In the genomic region with DNA sequence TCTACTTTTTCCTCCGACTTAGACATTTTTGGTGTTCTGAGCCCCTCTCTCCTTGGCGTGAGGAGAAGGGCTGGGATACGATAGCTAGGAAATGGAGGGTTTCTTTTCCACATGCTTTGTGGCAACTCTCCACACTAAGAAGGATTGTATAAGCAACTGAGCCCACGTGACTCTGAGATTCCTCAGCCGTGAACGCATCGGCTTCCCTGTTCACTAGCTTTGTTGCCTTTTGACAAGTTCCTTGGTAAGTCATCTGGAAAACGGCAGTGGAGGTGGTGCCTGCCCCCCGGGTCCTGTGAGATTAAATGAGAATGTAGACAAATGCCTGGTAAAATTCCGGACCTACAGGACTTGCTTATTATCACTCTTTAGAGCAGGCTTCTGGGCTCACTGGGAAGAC, we compare ENCODE assay signal across 10 mouse cellular contexts.
DNase-seq lines count a peak whose midpoint lies in the region; ATAC-seq and TF ChIP-seq lines count a peak whose summit lies in the region.
"Had no signal": no experiment of that assay in that cellular context is flagged by ENCODE, and none has a peak within 500 bp of the region (broad histone marks: within the 10 kb centered on the region; RNA-seq: fewer than 3 reads in every experiment).

No protein-coding gene starts in this region.

- H3K27ac ChIP-seq in embryonic fibroblast, embryonic 13.5 days (ENCODE audit: insufficient read depth, low read length): 0 out of 2 replicates have a peak overlapping the region, but pooled peaks have one; percentile 15
- H3K27ac ChIP-seq in kidney, adult 2 months (ENCODE audit: insufficient read depth, low read depth, low read length): peak overlapping the region; percentile 48
- no peak overlapping the region for H3K27ac ChIP-seq in midbrain, embryonic 16.5 days (ENCODE audit: low read length)

- no peak for TF ChIP-seq CTCF in embryonic fibroblast, embryonic 13.5 days (IDR thresholded peaks at IDR 0.05; ENCODE audit: borderline replicate concordance, insufficient read depth, low read length)
- no peak for TF ChIP-seq CTCF in kidney, adult 2 months (conservative IDR thresholded peaks at IDR 0.05; ENCODE audit: insufficient read depth, insufficient read length, low read depth, low read length)

- no peaks in the 10 kb centered on the region for H3K27me3 ChIP-seq in kidney, adult 2 months (replicated peaks; ENCODE audit: control insufficient read depth, insufficient read depth, low read length)
- no peaks in the 10 kb centered on the region for H3K27me3 ChIP-seq in midbrain, embryonic 16.5 days (ENCODE audit: control insufficient read depth, insufficient read depth, low read depth, low read length)

- H3K36me3 ChIP-seq in kidney, adult 2 months (ENCODE audit: control insufficient read depth, insufficient read depth, low read length): peaks cover 2% of the 10 kb centered on the region; the same call in 1 of the 2 replicates
- no peaks in the 10 kb centered on the region for H3K36me3 ChIP-seq in midbrain, embryonic 16.5 days (ENCODE audit: control insufficient read depth, insufficient read depth, low read length)

- H3K4me3 ChIP-seq in embryonic fibroblast, embryonic 13.5 days (ENCODE audit: insufficient read depth, low read length): no peak overlapping the region
- H3K4me3 ChIP-seq in kidney, adult 2 months (ENCODE audit: insufficient read depth, low read depth, low read length): no peak overlapping the region
- H3K4me3 ChIP-seq in midbrain, embryonic 16.5 days (ENCODE audit: low read depth, low read length): no peak overlapping the region; the same call in 1 of the 2 replicates

- DNase-seq in embryo, embryonic 10 days (ENCODE audit: low spot score): peak; percentile 72
- DNase-seq in kidney, adult 2 months: peak; percentile 80
- no peak for DNase-seq in right cerebral cortex, adult 2 months (ENCODE audit: low spot score in 2 of 2)
- no peak for DNase-seq in liver
- DNase-seq: cerebellum, adult 8-10 months; heart, adult 18-20 months; right cerebral cortex, adult 18-20 months had no signal

- 28% methylated on average over 10 of the region's 10 CpGs for WGBS in kidney, adult 2 months
- 14% methylated on average over 10 of the region's 10 CpGs for WGBS in midbrain, embryonic 16.5 days

- no peaks in the 10 kb centered on the region for H3K9me3 ChIP-seq in midbrain, embryonic 16.5 days (replicated peaks; ENCODE audit: control insufficient read depth, low read length, poor library complexity, severe bottlenecking)

- ATAC-seq in midbrain, embryonic 16.5 days: peak; percentile 21; the same call in 1 of the 2 replicates
- ATAC-seq in megakaryocyte-erythroid progenitor cell, adult 5-6 weeks (replicated peaks; ENCODE audit: low FRiP score, low TSS enrichment, poor library complexity, severe bottlenecking): no peak

- H3K4me1 ChIP-seq in embryonic fibroblast, embryonic 13.5 days (ENCODE audit: control insufficient read depth, insufficient read depth, low read length): peaks cover 8% of the 10 kb centered on the region
- H3K4me1 ChIP-seq in kidney, adult 2 months (ENCODE audit: control insufficient read depth, insufficient read depth, low read length): peaks cover 18% of the 10 kb centered on the region
- H3K4me1 ChIP-seq in midbrain, embryonic 16.5 days (ENCODE audit: control insufficient read depth, insufficient read depth, low read length): peaks cover 6% of the 10 kb centered on the region

- H3K9ac ChIP-seq in midbrain, embryonic 16.5 days (ENCODE audit: low read depth, low read length): no peak overlapping the region; the same call in 1 of the 2 replicates

- no peak for TF ChIP-seq POLR2A in embryonic fibroblast, embryonic 13.5 days (IDR thresholded peaks at IDR 0.05; ENCODE audit: low read depth, low read length)
- TF ChIP-seq POLR2A in kidney, adult 2 months (IDR thresholded peaks at IDR 0.05; ENCODE audit: low read depth, low read length): no peak

- peak overlapping the region; percentile 49 for H3K4me2 ChIP-seq in midbrain, embryonic 16.5 days (ENCODE audit: low read length)

Comparison
In these comparisons a context has a peak if more than half of its experiments do, and no peak if none do; other contexts are left out.
1. DNase-seq: peak in embryo, embryonic 10 days (single experiment) and kidney, adult 2 months (single experiment); none in right cerebral cortex, adult 2 months (0 of 2) and liver (single experiment).